Mouse (Mus musculus) limb, embryonic 13.5 days (tissue): ENCODE measurements at regions not wholly inside any gene's neighbourhood (a gene's known extent, or its start where the extent isn't known, plus 50 kb on each side); places are given as distances from the start of the nearest gene placed in this dataset.

Source experiments
- ATAC-seq: fragments of 200-750 bp; cut with Nextera tagmentation; 2 replicates; pipeline ENCODE4 v1.8.0; 2017; ENCODE audit warnings: low read depth, moderate number of reproducible peaks, moderate TSS enrichment; ENCODE audit not compliant: low FRiP score
- H3K27ac ChIP-seq: fragments of 300-500 bp; sonication (generic); 2 replicates; pipeline ENCODE4 v1.5.1; 2015; ENCODE audit warnings: inconsistent platforms, mild to moderate bottlenecking, moderate library complexity
- H3K27me3 ChIP-seq: fragments of 300-500 bp; sonication (generic); 2 replicates; pipeline ENCODE4 v1.6.1; 2015; ENCODE audit warnings: mild to moderate bottlenecking, inconsistent platforms
- H3K36me3 ChIP-seq: fragments of 300-500 bp; sonication (generic); 2 replicates; pipeline ENCODE4 v1.6.1; 2015; ENCODE audit warnings: inconsistent platforms, mild to moderate bottlenecking, moderate library complexity
- H3K4me1 ChIP-seq: fragments of 300-500 bp; sonication (generic); 2 replicates; pipeline ENCODE4 v1.6.1; 2015; ENCODE audit warnings: inconsistent platforms
- H3K4me2 ChIP-seq: fragments of 300-500 bp; sonication (generic); replicated peaks from 2 replicates; pipeline ENCODE4 v1.6.1; 2015; ENCODE audit warnings: inconsistent platforms, mild to moderate bottlenecking, moderate library complexity
- H3K4me3 ChIP-seq: fragments of 300-500 bp; sonication (generic); 2 replicates; pipeline ENCODE4 v1.5.1; 2015; ENCODE audit warnings: moderate library complexity, mild to moderate bottlenecking, inconsistent platforms
- H3K9ac ChIP-seq: fragments of 300-500 bp; sonication (generic); 2 replicates; pipeline ENCODE4 v1.6.1; 2015; ENCODE audit warnings: mild to moderate bottlenecking, inconsistent platforms
- H3K9me3 ChIP-seq: fragments of 300-500 bp; sonication (generic); 2 replicates; pipeline ENCODE4 v1.6.1; 2016; ENCODE audit warnings: inconsistent platforms
- WGBS: fragments of 180-500 bp; shearing (Covaris S2); methylation state at CpG from one replicate; pipeline ENCODE4 v1.1.7; 2015; 5-methylcytosine and 5-hydroxymethylcytosine counted together

DNA sequence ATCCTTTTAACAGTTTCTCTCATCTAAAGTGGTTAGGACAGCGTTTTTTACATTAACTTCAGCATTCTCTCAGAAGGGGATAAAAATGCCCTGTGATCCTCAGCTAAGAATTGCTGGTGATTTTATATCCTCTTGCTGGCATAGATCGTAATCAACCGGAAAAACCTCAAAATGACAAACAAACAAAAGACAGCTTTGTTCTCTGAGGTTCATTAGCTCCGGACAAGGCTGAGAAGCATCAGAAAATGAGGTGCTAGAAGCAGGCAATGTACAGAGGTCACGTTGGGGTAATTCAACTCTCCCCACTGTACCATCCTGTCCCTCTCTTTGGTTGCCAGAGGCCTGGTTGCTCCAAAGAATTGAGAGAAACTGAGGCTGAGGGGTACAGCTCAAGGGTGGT lies 120.0 kb upstream of the Astn2 start:
- WGBS: 62% methylated on average over 5 of the region's 5 CpGs
- Histone ChIP-seq H3K4me1 (0 out of 2 replicates have a peak, but pooled peaks cover 3% of the 10 kb centered on the region), H3K27ac (no peak overlapping the region), H3K36me3 (no peaks in the 10 kb centered on the region), H3K9me3 (no peaks in the 10 kb centered on the region), H3K9ac (no peak overlapping the region), H3K4me3 (no peak overlapping the region), H3K27me3 (no peaks in the 10 kb centered on the region), H3K4me2 (no peak overlapping the region)
- ATAC-seq: no peak

GRCm38 (mm10) chr4:66523886-66524245 lies 119.5 kb upstream of the Astn2 start:
- Histone ChIP-seq H3K9ac (no peak overlapping the region), H3K4me1 (0 out of 2 replicates have a peak, but pooled peaks cover 3% of the 10 kb centered on the region), H3K27me3 (no peaks in the 10 kb centered on the region), H3K9me3 (no peaks in the 10 kb centered on the region), H3K36me3 (no peaks in the 10 kb centered on the region), H3K4me2 (no peak overlapping the region), H3K4me3 (no peak overlapping the region), H3K27ac (no peak overlapping the region)
- ATAC-seq: no peak
- WGBS: 71% methylated on average over 2 of the region's 2 CpGs

GRCm38 (mm10) chr4:66523238-66523885 lies 119.0 kb upstream of the Astn2 start:
- Histone ChIP-seq H3K4me2 (no peak overlapping the region), H3K9me3 (no peaks in the 10 kb centered on the region), H3K27me3 (no peaks in the 10 kb centered on the region), H3K36me3 (no peaks in the 10 kb centered on the region), H3K4me3 (no peak overlapping the region), H3K4me1 (0 out of 2 replicates have a peak, but pooled peaks cover 3% of the 10 kb centered on the region), H3K9ac (no peak overlapping the region), H3K27ac (no peak overlapping the region)
- 47% methylated on average over 8 of the region's 8 CpGs for WGBS
- ATAC-seq: peak; percentile 28; the same call in 1 of the 2 replicates

DNA sequence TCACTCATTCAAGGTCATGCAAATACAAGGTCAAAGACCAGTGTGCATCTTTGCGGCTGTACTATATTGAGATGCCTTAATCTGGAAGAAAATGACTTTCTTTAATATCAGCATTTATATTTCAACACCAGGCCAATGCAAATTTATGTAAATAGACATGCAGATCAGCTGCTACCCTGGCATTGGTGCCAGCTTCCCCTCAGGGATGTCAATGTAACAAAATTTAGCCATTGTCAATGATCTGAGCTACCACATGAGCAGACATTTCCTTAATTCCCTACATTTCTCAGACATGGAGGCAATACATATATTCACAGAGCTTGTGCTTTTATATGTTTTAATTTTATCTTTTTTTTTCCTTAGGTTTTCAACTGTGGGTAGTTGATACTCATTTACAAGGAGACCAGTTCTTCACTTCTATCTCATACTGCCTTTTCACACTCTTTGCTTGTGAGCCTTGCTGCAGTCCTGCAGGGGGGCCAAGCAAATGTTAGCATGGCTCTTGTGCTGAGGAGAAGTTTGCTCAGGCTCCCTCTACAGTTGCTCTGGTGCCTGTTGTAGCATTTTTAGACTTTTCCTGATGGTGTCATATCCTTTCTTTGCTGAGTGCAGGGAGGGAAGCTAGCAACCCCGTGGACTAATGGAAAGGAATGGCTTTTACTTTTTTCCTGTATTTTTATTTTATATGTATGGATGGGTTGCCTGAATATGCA lies 117.8 kb upstream of the Astn2 start:
- Histone ChIP-seq H3K4me2 (no peak overlapping the region), H3K4me1 (0 out of 2 replicates have a peak, but pooled peaks cover 3% of the 10 kb centered on the region), H3K9ac (no peak overlapping the region), H3K4me3 (no peak overlapping the region), H3K36me3 (no peaks in the 10 kb centered on the region), H3K27me3 (no peaks in the 10 kb centered on the region), H3K9me3 (no peaks in the 10 kb centered on the region), H3K27ac (no peak overlapping the region)
- no peak for ATAC-seq
- WGBS: 80% methylated on average over 2 of the region's 2 CpGs

- Histone ChIP-seq H3K4me2 (no peak overlapping the region), H3K4me3 (no peak overlapping the region), H3K36me3 (no peaks in the 10 kb centered on the region), H3K9me3 (no peaks in the 10 kb centered on the region), H3K4me1 (0 out of 2 replicates have a peak, but pooled peaks cover 3% of the 10 kb centered on the region), H3K27me3 (no peaks in the 10 kb centered on the region), H3K9ac (no peak overlapping the region), H3K27ac (no peak overlapping the region)
- no peak for ATAC-seq
- 72% methylated on average over 3 of the region's 3 CpGs for WGBS
Observed at GRCm38 (mm10) chr4:66520796-66521195, 116.4 kb upstream of the Astn2 start.

DNA sequence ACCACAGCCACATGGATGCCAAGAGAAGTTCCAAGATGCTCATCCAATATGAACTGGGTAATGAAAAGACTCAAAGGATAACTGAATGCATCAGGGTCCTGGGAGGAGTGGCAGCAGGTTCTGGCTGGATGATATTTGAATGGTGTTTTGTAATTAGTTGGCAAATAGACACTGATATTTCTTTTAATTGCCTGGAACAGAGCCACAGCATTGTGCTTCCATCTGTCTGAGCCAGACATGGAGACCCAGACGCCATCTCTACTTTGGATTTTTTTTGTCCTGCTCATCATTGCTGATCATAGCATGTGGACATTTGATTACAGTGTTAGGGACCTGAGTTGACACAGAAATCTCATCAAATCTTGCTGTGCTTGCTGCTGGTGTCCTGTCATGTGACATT lies 111.4 kb upstream of the Astn2 start:
- Histone ChIP-seq H3K4me2 (no peak overlapping the region), H3K9ac (no peak overlapping the region), H3K27me3 (no peaks in the 10 kb centered on the region), H3K4me3 (no peak overlapping the region), H3K36me3 (no peaks in the 10 kb centered on the region), H3K9me3 (no peaks in the 10 kb centered on the region), H3K27ac (no peak overlapping the region), H3K4me1 (no peaks in the 10 kb centered on the region)
- 86% methylated on average over 1 of the region's 1 CpGs for WGBS
- ATAC-seq: no peak

DNA sequence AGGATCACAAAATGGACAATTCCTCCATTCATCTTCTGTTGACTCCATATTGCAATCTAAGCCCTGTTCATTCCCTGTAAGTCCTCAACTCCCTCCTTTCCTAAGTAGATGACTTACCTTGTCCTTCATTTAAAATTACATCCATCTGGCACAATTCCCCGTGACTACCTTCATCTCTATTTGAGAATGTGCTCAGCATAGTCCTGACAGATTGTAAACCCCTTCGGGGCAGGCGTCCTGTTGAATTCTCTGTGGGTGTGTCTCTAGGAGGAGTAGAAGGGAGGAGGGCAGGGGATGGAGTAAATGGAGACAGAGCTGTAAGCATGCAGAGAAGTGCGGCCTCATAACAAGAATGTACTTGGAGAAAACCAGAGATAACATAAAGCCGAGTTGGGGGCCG lies 79.1 kb upstream of the Astn2 start:
- Histone ChIP-seq H3K27ac (no peak overlapping the region), H3K9me3 (no peaks in the 10 kb centered on the region), H3K27me3 (no peaks in the 10 kb centered on the region), H3K4me2 (no peak overlapping the region), H3K4me3 (no peak overlapping the region), H3K4me1 (no peaks in the 10 kb centered on the region), H3K36me3 (no peaks in the 10 kb centered on the region), H3K9ac (no peak overlapping the region)
- WGBS: 66% methylated on average over 6 of the region's 6 CpGs
- ATAC-seq: no peak

GRCm38 (mm10) chr4:66482495-66483291 lies 78.3 kb upstream of the Astn2 start:
- no peak; the same call in 1 of the 2 replicates for ATAC-seq
- H3K36me3 ChIP-seq: no peaks in the 10 kb centered on the region

GRCm38 (mm10) chr4:66478601-66479217 lies 74.3 kb upstream of the Astn2 start:
- H3K9me3 ChIP-seq: no peaks in the 10 kb centered on the region
- ATAC-seq: no peak
- H3K27ac ChIP-seq: no peak overlapping the region
- 54% methylated on average over 8 of the region's 8 CpGs for whole genome bisulfite sequencing
- H3K4me2 ChIP-seq: no peak overlapping the region
- H3K27me3 ChIP-seq: no peaks in the 10 kb centered on the region
- H3K4me3 ChIP-seq: no peak overlapping the region
- H3K4me1 ChIP-seq: no peaks in the 10 kb centered on the region
- no peaks in the 10 kb centered on the region for H3K36me3 ChIP-seq
- H3K9ac ChIP-seq: no peak overlapping the region

More at GRCm38 (mm10) chr4:66482495-66483291, 78.3 kb upstream of the Astn2 start:
- no peak overlapping the region for H3K4me3 ChIP-seq
- H3K27me3 ChIP-seq: no peaks in the 10 kb centered on the region
- no peak overlapping the region for H3K4me2 ChIP-seq
- H3K9me3 ChIP-seq: no peaks in the 10 kb centered on the region
- H3K4me1 ChIP-seq: no peaks in the 10 kb centered on the region
- no peak overlapping the region for H3K27ac ChIP-seq
- H3K9ac ChIP-seq: no peak overlapping the region
- WGBS: 57% methylated on average over 2 of the region's 2 CpGs
